Mouse (Mus musculus): ENCODE measurements at regions not wholly inside any gene's neighbourhood (a gene's known extent, or its start where the extent isn't known, plus 50 kb on each side); places are given as distances from the start of the nearest gene placed in this dataset.
A peak's percentile ranks its signal among the peaks of the same experiment; 100 is the strongest.

DNA sequence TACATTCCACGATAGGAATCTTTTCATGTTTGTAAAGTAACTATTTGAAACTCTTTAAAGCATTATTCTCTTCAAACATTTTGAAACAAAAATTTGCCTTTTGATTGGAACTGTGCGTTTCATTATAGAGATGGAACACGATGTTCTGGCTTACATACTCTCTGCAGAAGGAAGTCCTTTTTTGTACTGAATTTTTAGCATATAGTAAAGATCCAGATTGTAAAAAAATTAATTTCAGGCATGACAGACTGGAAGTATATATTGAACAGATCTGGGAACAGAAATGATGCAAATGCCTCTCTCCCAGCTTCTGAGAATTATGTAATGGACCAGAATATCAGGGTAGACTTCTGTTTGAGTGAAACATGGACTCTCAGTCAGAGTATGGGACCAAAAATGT is 566.0 kb upstream of the Mef2c start:
- 86% methylated on average over 3 of the region's 3 CpGs for WGBS
- Histone ChIP-seq H3K4me3 (ENCODE audit: extremely low read depth, insufficient read depth, insufficient read length) (no peak overlapping the region), H3K36me3 (ENCODE audit: control insufficient read depth, insufficient read depth, low read length) (no peaks in the 10 kb centered on the region), H3K4me1 (ENCODE audit: control insufficient read depth, insufficient read depth, insufficient read length) (no peaks in the 10 kb centered on the region), H3K27ac (ENCODE audit: insufficient read depth, low read length) (no peak overlapping the region), H3K27me3 (ENCODE audit: control insufficient read depth, insufficient read depth, low read length) (no peaks in the 10 kb centered on the region)
- no peak for TF ChIP-seq POLR2A (IDR thresholded peaks at IDR 0.05; ENCODE audit: low read depth, low read length)
- no peak for DNase-seq (ENCODE audit: low read depth in 1 of 2, low spot score in 2 of 2)

DNA sequence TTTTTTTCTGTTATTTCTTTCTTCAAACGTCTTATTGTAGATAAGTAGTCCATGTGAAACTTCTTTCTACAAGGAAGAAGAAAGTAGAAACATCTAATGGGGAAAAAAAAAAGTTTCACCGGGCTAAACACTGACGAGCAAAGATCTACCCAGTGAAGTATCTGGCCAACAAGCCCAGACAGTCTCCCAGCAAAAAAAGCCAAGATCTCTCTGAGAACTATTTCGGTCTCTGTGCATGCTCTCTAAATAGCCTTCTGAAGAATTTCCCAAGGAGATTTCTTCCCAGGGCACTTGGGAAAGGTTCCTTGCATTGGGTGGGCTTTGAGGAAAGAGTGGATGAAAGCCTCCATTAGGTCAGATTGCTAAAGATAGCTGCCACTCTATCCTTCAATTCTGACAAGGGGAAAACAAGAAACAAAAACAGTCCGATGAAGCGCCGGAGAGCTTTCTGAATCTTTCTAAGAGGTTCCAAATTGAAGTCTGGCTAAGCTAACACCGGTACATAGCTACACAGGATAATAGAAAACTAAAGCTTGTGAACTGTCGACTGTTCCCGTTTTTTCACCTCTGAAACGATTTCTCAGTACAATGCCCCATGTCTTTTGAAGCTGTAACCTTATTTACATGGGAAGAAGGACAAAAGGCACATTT is 561.0 kb upstream of the Mef2c start:
- no peak overlapping the region for H3K27ac ChIP-seq (ENCODE audit: insufficient read depth, low read length)
- no peak overlapping the region for H3K4me3 ChIP-seq (ENCODE audit: extremely low read depth, insufficient read depth, insufficient read length)
- DNase-seq (ENCODE audit: low read depth in 1 of 2, low spot score in 2 of 2) = no peak
- H3K27me3 ChIP-seq (ENCODE audit: control insufficient read depth, insufficient read depth, low read length) = no peaks in the 10 kb centered on the region
- TF ChIP-seq CTCF (IDR thresholded peaks at IDR 0.05; ENCODE audit: extremely low read depth, insufficient read depth, insufficient read length, insufficient replicate concordance) = no peak
- no peak for TF ChIP-seq POLR2A (IDR thresholded peaks at IDR 0.05; ENCODE audit: low read depth, low read length)
- 91% methylated on average over 11 of the region's 11 CpGs for WGBS
- no peaks in the 10 kb centered on the region for H3K36me3 ChIP-seq (ENCODE audit: control insufficient read depth, insufficient read depth, low read length)
- H3K4me1 ChIP-seq (ENCODE audit: control insufficient read depth, insufficient read depth, insufficient read length) = no peaks in the 10 kb centered on the region

DNA sequence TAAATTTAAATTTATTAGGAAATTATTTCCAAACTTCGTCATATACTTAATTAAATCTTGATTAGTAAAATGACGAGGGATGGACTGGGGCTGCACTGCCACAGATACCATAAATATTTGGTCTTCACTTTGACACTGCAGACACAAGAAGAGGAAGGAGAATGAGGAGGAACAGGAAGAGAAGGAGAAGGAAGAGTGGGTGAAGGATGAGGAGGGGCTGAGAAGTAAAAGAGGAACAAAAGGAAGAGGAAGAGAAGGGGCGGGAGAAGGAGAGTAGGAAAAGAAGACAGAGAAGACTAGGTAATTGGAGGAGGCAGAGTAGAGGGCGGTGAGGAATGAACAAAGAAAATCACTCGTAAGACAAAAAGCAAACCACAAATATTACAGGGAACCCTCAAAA is 556.9 kb upstream of the Mef2c start:
- 87% methylated on average over 5 of the region's 5 CpGs for WGBS
- TF ChIP-seq CTCF (IDR thresholded peaks at IDR 0.05; ENCODE audit: extremely low read depth, insufficient read depth, insufficient read length, insufficient replicate concordance) = no peak
- TF ChIP-seq POLR2A (IDR thresholded peaks at IDR 0.05; ENCODE audit: low read depth, low read length) = no peak
- no peak for DNase-seq (ENCODE audit: low read depth in 1 of 2, low spot score in 2 of 2)
- Histone ChIP-seq H3K27me3 (ENCODE audit: control insufficient read depth, insufficient read depth, low read length) (no peaks in the 10 kb centered on the region), H3K4me1 (ENCODE audit: control insufficient read depth, insufficient read depth, insufficient read length) (no peaks in the 10 kb centered on the region; the same call in 1 of the 2 replicates), H3K27ac (ENCODE audit: insufficient read depth, low read length) (no peak overlapping the region), H3K4me3 (ENCODE audit: extremely low read depth, insufficient read depth, insufficient read length) (no peak overlapping the region), H3K36me3 (ENCODE audit: control insufficient read depth, insufficient read depth, low read length) (no peaks in the 10 kb centered on the region)

DNA sequence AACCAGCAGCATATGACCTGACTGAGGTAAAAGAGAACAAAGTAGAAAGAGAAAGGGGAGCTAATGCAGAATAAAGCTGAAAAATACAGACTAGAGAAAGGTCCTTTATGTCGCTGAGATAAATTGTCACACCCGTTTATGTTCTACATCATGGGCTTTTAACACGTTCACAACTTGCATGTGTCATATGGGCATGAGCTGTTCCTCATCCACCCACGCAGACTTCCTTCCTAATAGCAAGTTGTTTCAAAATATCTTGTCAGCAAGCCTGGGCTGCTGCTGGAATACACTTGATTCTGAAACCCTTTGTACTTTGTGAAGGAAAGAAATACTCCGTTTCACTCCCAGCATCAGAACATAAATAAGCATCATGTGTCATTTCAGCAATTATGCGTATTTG is 554.3 kb upstream of the Mef2c start:
- H3K36me3 ChIP-seq (ENCODE audit: control insufficient read depth, insufficient read depth, low read length) = no peaks in the 10 kb centered on the region
- peak; percentile 50 to 57 for DNase-seq (ENCODE audit: low read depth in 1 of 2, low spot score in 2 of 2)
- TF ChIP-seq CTCF (IDR thresholded peaks at IDR 0.05; ENCODE audit: extremely low read depth, insufficient read depth, insufficient read length, insufficient replicate concordance) (no peak), POLR2A (IDR thresholded peaks at IDR 0.05; ENCODE audit: low read depth, low read length) (no peak)
- no peak overlapping the region for H3K27ac ChIP-seq (ENCODE audit: insufficient read depth, low read length)
- no peaks in the 10 kb centered on the region; the same call in 1 of the 2 replicates for H3K4me1 ChIP-seq (ENCODE audit: control insufficient read depth, insufficient read depth, insufficient read length)
- no peaks in the 10 kb centered on the region for H3K27me3 ChIP-seq (ENCODE audit: control insufficient read depth, insufficient read depth, low read length)
- WGBS = 25% methylated on average over 6 of the region's 6 CpGs
- no peak overlapping the region for H3K4me3 ChIP-seq (ENCODE audit: extremely low read depth, insufficient read depth, insufficient read length)

DNA sequence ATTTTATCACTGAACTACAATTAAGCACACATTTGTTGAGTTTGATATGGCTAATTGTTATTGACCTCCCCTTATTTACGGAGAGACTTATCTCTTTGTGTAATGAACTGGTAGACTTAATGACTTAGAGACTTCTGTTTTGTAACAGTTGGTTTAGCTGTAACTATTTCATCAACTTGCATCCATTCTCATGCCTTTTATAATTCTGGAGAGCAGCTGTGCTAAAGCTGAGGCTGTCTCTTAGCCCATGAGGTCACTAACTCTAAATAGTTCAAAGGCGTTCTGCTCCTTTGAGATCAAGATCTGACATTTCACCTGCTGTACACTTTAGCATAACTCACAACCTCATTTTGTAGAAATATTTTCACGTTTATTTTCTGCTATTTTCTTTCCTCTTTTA is 541.5 kb upstream of the Mef2c start:
- DNase-seq (ENCODE audit: low read depth in 1 of 2, low spot score in 2 of 2) = no peak
- TF ChIP-seq POLR2A (IDR thresholded peaks at IDR 0.05; ENCODE audit: low read depth, low read length) = no peak
- no peak for TF ChIP-seq CTCF (IDR thresholded peaks at IDR 0.05; ENCODE audit: extremely low read depth, insufficient read depth, insufficient read length, insufficient replicate concordance)
- H3K27ac ChIP-seq (ENCODE audit: insufficient read depth, low read length) = no peak overlapping the region
- H3K36me3 ChIP-seq (ENCODE audit: control insufficient read depth, insufficient read depth, low read length) = no peaks in the 10 kb centered on the region
- WGBS = 75% methylated on average over 3 of the region's 3 CpGs
- no peaks in the 10 kb centered on the region for H3K27me3 ChIP-seq (ENCODE audit: control insufficient read depth, insufficient read depth, low read length)
- H3K4me3 ChIP-seq (ENCODE audit: extremely low read depth, insufficient read depth, insufficient read length) = no peak overlapping the region
- H3K4me1 ChIP-seq (ENCODE audit: control insufficient read depth, insufficient read depth, insufficient read length) = no peaks in the 10 kb centered on the region

DNA sequence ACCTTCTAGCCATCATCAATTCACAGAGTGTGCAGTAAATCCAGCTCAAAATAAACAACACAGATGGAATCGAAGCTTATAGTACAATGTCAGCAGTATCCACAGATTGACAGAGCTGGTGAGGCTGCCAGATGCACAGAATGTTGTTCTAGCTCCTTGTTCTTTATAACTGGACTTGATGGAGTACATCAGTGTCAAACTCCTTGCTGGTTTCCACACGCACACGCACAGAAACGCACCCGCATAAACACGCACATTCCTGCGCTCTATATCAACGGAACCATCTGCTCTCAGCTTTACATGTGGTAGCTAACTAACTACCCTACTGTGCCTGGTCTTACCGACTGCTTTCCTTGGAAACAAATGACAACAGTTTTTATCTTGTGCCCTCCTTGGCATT is 532.1 kb upstream of the Mef2c start:
- Histone ChIP-seq H3K27ac (ENCODE audit: insufficient read depth, low read length) (no peak overlapping the region), H3K36me3 (ENCODE audit: control insufficient read depth, insufficient read depth, low read length) (no peaks in the 10 kb centered on the region), H3K4me1 (ENCODE audit: control insufficient read depth, insufficient read depth, insufficient read length) (no peaks in the 10 kb centered on the region), H3K27me3 (ENCODE audit: control insufficient read depth, insufficient read depth, low read length) (no peaks in the 10 kb centered on the region), H3K4me3 (ENCODE audit: extremely low read depth, insufficient read depth, insufficient read length) (no peak overlapping the region)
- TF ChIP-seq CTCF (IDR thresholded peaks at IDR 0.05; ENCODE audit: extremely low read depth, insufficient read depth, insufficient read length, insufficient replicate concordance) (no peak), POLR2A (IDR thresholded peaks at IDR 0.05; ENCODE audit: low read depth, low read length) (no peak)
- WGBS = 94% methylated on average over 9 of the region's 9 CpGs
- no peak for DNase-seq (ENCODE audit: low read depth in 1 of 2, low spot score in 2 of 2)

DNA sequence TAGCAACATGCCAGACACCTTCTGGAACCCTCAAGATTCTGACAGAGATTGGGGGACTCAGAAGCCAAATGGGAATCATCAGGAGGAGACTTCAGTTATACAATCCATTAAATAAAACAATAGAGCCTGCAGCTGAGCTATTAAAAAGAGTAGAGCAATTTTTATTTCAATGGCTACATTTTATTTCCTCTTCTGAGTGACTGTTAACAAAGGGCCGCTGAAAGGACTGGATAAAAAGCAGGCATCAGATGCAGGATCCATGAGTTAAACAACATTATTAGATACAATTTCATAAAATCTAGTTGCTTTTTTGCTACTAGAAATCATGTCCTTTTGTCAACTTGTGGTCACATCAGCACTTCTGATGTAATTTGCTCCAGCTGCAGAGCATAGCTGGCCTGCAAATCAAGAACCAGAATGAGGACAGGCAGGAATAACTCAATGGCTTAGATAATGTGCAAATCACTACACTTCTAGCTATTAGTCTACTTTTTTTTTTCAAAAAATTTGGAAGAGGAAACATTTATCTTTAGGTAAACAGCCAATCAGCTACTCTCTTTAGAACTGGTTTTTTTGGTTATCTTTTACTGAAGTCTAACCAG is 529.5 kb upstream of the Mef2c start:
- Histone ChIP-seq H3K4me3 (ENCODE audit: extremely low read depth, insufficient read depth, insufficient read length) (no peak overlapping the region), H3K27me3 (ENCODE audit: control insufficient read depth, insufficient read depth, low read length) (no peaks in the 10 kb centered on the region), H3K27ac (ENCODE audit: insufficient read depth, low read length) (no peak overlapping the region), H3K36me3 (ENCODE audit: control insufficient read depth, insufficient read depth, low read length) (no peaks in the 10 kb centered on the region), H3K4me1 (ENCODE audit: control insufficient read depth, insufficient read depth, insufficient read length) (no peaks in the 10 kb centered on the region)
- TF ChIP-seq POLR2A (IDR thresholded peaks at IDR 0.05; ENCODE audit: low read depth, low read length) = no peak
- no peak for TF ChIP-seq CTCF (IDR thresholded peaks at IDR 0.05; ENCODE audit: extremely low read depth, insufficient read depth, insufficient read length, insufficient replicate concordance)
- WGBS = 91% methylated on average over 1 of the region's 1 CpGs
- DNase-seq (ENCODE audit: low read depth in 1 of 2, low spot score in 2 of 2) = no peak

All from spleen, adult 2 months (tissue).